Mouse (Mus musculus) heart, postnatal 0 days (tissue): Measurements from ENCODE around the gene Kbtbd13.

Source experiments
- CTCF ChIP-seq: IDR thresholded peaks from 2 replicates; pipeline ENCODE4 v1.5.1; 2016; ENCODE audit warnings: antibody characterized with exemption, control low read depth, low read depth
- EP300 ChIP-seq: IDR thresholded peaks from 2 replicates; pipeline ENCODE4 v1.6.1; 2016; ENCODE audit warnings: antibody characterized with exemption, low read depth

GRCm38 (mm10) chr9:65353251-65353650 lies 38.2 kb downstream of the Kbtbd13 start:
- TF ChIP-seq CTCF (no peak), EP300 (no peak)
